Mouse (Mus musculus) layer of hippocampus, adult 9-11 months (tissue): Measurements from ENCODE around the gene Ulk3.

Experiments used
- DNase-seq: peaks from one replicate; pipeline ENCODE4 v3.0.0; 2022

Ulk3 gene

DNA sequence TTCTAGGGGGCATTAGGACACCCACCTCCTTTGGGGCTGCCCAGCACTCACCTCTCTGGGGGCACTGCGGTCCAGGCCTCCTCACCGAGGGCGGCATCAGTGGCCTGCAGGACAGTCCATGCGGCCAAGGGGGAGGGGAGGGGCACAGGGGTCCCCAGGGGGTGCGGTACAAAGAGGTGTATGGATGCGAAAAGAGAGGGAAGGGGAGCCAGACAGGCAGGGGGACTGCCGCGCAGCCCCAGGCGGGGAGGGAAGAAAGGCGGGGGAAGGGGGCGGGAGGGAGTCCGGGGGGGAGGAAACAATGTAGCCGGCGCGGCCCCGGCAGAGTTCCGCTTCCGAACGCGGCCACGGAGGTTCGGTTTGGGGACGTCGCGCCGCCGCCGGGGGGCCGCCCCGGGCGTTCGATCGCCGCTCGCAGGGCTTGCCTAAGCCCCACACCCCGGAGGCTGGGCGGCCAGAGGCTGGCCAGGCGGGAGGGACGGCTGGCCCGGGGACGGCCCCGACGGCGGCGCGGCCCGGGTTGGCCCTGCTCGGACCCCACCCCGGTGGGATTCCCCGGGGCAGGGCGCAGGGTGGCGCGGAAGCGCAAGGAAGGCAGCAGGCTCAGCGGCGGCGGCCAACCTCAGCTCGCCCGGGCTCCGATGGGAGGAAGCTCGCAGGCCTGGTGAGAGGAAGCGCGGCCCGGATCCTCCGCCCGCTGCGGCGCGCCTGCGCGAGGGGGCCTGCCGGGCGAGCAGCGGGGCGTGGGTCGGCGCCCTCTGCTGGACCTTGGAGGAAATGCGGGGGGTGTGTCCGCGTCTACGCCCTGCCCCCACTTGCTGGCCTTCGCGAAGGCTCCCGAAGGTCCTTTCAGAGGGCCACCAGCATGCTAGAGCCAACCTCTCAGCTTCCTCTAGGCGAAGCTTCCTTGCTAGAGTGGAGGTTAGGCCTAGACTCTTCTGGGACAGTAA, 56.0 kb downstream of the Ulk3 start:
- DNase-seq = peak; percentile 90
